Mouse (Mus musculus) ES-Bruce4 (cell line): ENCODE results near the gene Agap1.

Experiments used
- CTCF ChIP-seq: IDR thresholded peaks from one replicate; pipeline ENCODE4 v1.8.1; 2011; ENCODE audit warnings: low read depth, low read length
- POLR2A ChIP-seq: IDR thresholded peaks from one replicate; pipeline ENCODE4 v1.8.1; 2011; ENCODE audit warnings: low read length; ENCODE audit not compliant: insufficient read depth

GRCm38 (mm10) chr1:89441236-89441897 lies 13.2 kb upstream of the Agap1 start:
- TF ChIP-seq POLR2A (no peak), CTCF (no peak)
